8 mouse cellular contexts compared by ENCODE assay signal in the genomic region with DNA sequence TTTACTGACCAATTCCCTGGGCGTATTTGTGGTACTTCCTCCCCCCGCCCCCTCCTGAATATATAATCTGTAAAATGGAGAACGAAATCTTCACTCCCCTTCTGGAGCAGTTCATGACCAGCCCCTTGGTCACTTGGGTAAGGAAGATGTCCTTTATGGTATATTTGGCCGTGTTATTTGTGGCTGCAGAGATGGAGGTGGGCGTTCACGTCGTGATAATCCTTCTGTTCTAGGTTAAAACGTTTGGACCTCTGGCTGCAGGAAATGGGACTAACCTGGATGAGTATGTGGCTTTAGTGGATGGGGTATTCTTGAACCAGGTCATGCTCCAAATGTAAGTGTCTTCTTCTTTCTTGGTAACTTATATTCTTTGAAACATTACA. TPM values are rescaled to one million over a fixed set of nuclear protein-coding genes. Genes with fewer than 3 reads are reported as not detected.
A peak's percentile ranks its signal among the peaks of the same experiment; 100 is the strongest.
DNase-seq lines count a peak whose midpoint lies in the region; ATAC-seq lines count a peak whose summit lies in the region.

No protein-coding gene starts in this region.

- H3K4me2 ChIP-seq in kidney, embryonic 14.5 days (replicated peaks; ENCODE audit: low read depth, low read length) = peak overlapping the region; percentile 64
- peak overlapping the region; percentile 68 for H3K4me2 ChIP-seq in forebrain, embryonic 14.5 days (ENCODE audit: low read length)
- peak overlapping the region; percentile 80 for H3K4me2 ChIP-seq in liver, embryonic 11.5 days
- H3K4me2 ChIP-seq in stomach, embryonic 15.5 days = peak overlapping the region; percentile 64

- H3K4me3 ChIP-seq in kidney, embryonic 14.5 days (ENCODE audit: low read length) = peak overlapping the region; percentile 92
- peak overlapping the region; percentile 90 for H3K4me3 ChIP-seq in forebrain, embryonic 14.5 days (ENCODE audit: low read depth, low read length)
- H3K4me3 ChIP-seq in liver, embryonic 11.5 days (ENCODE audit: low read depth, low read length) = peak overlapping the region; percentile 80
- peak overlapping the region; percentile 90 for H3K4me3 ChIP-seq in stomach, embryonic 15.5 days (replicated peaks)

- no peak for DNase-seq in kidney, adult 18-20 months
- DNase-seq in WW6 (ENCODE audit: low read depth, low spot score) = peak; percentile 13
- DNase-seq in forebrain, embryonic 14.5 days (ENCODE audit: low spot score) = no peak
- DNase-seq in liver, embryonic 11.5 days (ENCODE audit: low spot score) = no peak
- no peak for DNase-seq in thymus, postnatal 10 days (ENCODE audit: low spot score in 2 of 2)
- no peak for DNase-seq in urinary bladder, postnatal 14 days (ENCODE audit: low spot score)

- WGBS in kidney, embryonic 14.5 days = under 1% methylated on average over 8 of the region's 8 CpGs
- WGBS in forebrain, embryonic 14.5 days = under 1% methylated on average over 8 of the region's 8 CpGs
- WGBS in liver, embryonic 11.5 days = 0% methylated on average over 8 of the region's 8 CpGs
- WGBS in stomach, embryonic 15.5 days = 0% methylated on average over 8 of the region's 8 CpGs

- peak; percentile 10; the same call in 1 of the 2 replicates for ATAC-seq in kidney, embryonic 14.5 days (ENCODE audit: low FRiP score, low TSS enrichment)
- peak; percentile 14; the same call in 1 of the 2 replicates for ATAC-seq in forebrain, embryonic 14.5 days
- ATAC-seq in liver, embryonic 11.5 days (replicated peaks; ENCODE audit: low FRiP score) = peak; percentile 11
- ATAC-seq in stomach, embryonic 15.5 days (ENCODE audit: insufficient read depth, low FRiP score, low read depth) = 0 out of 2 replicates have a peak, but pooled peaks have one; percentile 21

- no peaks in the 10 kb centered on the region for H3K36me3 ChIP-seq in kidney, embryonic 14.5 days (ENCODE audit: control insufficient read depth, insufficient read depth, low read length)
- H3K36me3 ChIP-seq in forebrain, embryonic 14.5 days (ENCODE audit: control insufficient read depth, insufficient read depth, low read length) = no peaks in the 10 kb centered on the region
- H3K36me3 ChIP-seq in liver, embryonic 11.5 days (ENCODE audit: control insufficient read depth, insufficient read depth, low read length) = no peaks in the 10 kb centered on the region; the same call in 1 of the 2 replicates
- H3K36me3 ChIP-seq in stomach, embryonic 15.5 days = no peaks in the 10 kb centered on the region

- peak overlapping the region; percentile 96 for H3K27ac ChIP-seq in kidney, embryonic 14.5 days (ENCODE audit: low read depth, low read length)
- peak overlapping the region; percentile 99 for H3K27ac ChIP-seq in forebrain, embryonic 14.5 days (ENCODE audit: low read depth, low read length)
- no peak overlapping the region for H3K27ac ChIP-seq in liver, embryonic 11.5 days (ENCODE audit: low read depth, low read length)
- H3K27ac ChIP-seq in stomach, embryonic 15.5 days = peak overlapping the region; percentile 94; the same call in 1 of the 2 replicates

- H3K9me3 ChIP-seq in kidney, embryonic 14.5 days (ENCODE audit: control insufficient read depth, low read length) = no peaks in the 10 kb centered on the region
- no peaks in the 10 kb centered on the region for H3K9me3 ChIP-seq in forebrain, embryonic 14.5 days (replicated peaks; ENCODE audit: control insufficient read depth, low read length)
- no peaks in the 10 kb centered on the region for H3K9me3 ChIP-seq in liver, embryonic 11.5 days (ENCODE audit: control insufficient read depth, low read length)
- no peaks in the 10 kb centered on the region for H3K9me3 ChIP-seq in stomach, embryonic 15.5 days

- no peaks in the 10 kb centered on the region for H3K4me1 ChIP-seq in kidney, embryonic 14.5 days (ENCODE audit: control insufficient read depth, insufficient read depth, low read length)
- H3K4me1 ChIP-seq in forebrain, embryonic 14.5 days (ENCODE audit: control insufficient read depth, insufficient read depth, low read length) = peaks cover 3% of the 10 kb centered on the region; the same call in 1 of the 2 replicates
- H3K4me1 ChIP-seq in liver, embryonic 11.5 days (replicated peaks; ENCODE audit: control insufficient read depth, insufficient read depth, low read length) = no peaks in the 10 kb centered on the region
- no peaks in the 10 kb centered on the region for H3K4me1 ChIP-seq in stomach, embryonic 15.5 days

- H3K9ac ChIP-seq in kidney, embryonic 14.5 days (ENCODE audit: low read depth, low read length) = peak overlapping the region; percentile 96
- peak overlapping the region; percentile 96 for H3K9ac ChIP-seq in forebrain, embryonic 14.5 days (ENCODE audit: low read length)
- H3K9ac ChIP-seq in liver, embryonic 11.5 days (ENCODE audit: low read depth, low read length) = peak overlapping the region; percentile 81
- peak overlapping the region; percentile 74 for H3K9ac ChIP-seq in stomach, embryonic 15.5 days

- no peaks in the 10 kb centered on the region for H3K27me3 ChIP-seq in kidney, embryonic 14.5 days (ENCODE audit: control insufficient read depth, insufficient read depth, low read length)
- H3K27me3 ChIP-seq in forebrain, embryonic 14.5 days (replicated peaks; ENCODE audit: control insufficient read depth, insufficient read depth, low read length) = no peaks in the 10 kb centered on the region
- H3K27me3 ChIP-seq in liver, embryonic 11.5 days (replicated peaks; ENCODE audit: control insufficient read depth, insufficient read depth, low read length) = no peaks in the 10 kb centered on the region
- no peaks in the 10 kb centered on the region for H3K27me3 ChIP-seq in stomach, embryonic 15.5 days (replicated peaks)

RNA-seq across cellular contexts. Expression of gene Ccdc88a, which starts 0.8 kb away (rescaled TPM):
- 24.4 and 30.6 TPM in 2 replicates for polyA plus RNA-seq in kidney, embryonic 14.5 days (2014; fragmentation: Nextera tagmentation; extraction: Ambion mirVana)
- 41.3 and 60.1 TPM in 2 replicates for polyA plus RNA-seq in forebrain, embryonic 14.5 days (2014; fragmentation: Nextera tagmentation; extraction: Ambion mirVana)
- 12.8 and 13.5 TPM in 2 replicates for polyA plus RNA-seq in liver, embryonic 11.5 days (2014; fragmentation: Nextera tagmentation; extraction: Ambion mirVana)
- 26.9 and 29.6 TPM in 2 replicates for polyA plus RNA-seq in stomach, embryonic 15.5 days (2015; fragmentation: Nextera tagmentation; extraction: Ambion mirVana)
